Mouse (Mus musculus): ENCODE measurements at regions not wholly inside any gene's neighbourhood (a gene's known extent, or its start where the extent isn't known, plus 50 kb on each side); places are given as distances from the start of the nearest gene placed in this dataset.

DNA sequence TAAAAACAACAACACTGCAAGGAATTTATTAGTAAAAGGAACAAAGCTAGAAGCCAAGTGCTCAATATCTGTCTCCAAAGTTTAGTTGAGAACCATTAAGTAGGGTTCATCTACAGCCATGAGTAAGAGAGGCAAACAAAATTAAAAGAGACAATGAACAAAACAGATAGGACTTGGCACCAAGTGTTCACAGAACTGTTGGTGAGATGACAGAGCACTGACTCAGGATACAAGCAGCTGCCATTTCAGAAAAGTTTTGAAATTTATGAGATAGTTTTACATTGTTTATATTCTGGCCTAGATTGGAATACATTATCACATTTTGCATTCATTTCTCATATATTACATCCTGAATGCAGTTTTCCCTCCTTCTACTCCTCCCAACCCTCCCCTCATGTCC is 60.4 kb upstream of the Mbnl1 start:
- TF ChIP-seq CTCF (IDR thresholded peaks at IDR 0.05; ENCODE audit: low read depth, low read length) (no peak), GATA1 (IDR thresholded peaks at IDR 0.05; ENCODE audit: borderline replicate concordance, low read length) (no peak), GATA2 (IDR thresholded peaks at IDR 0.05; ENCODE audit: borderline replicate concordance, low read depth, low read length) (no peak), TAL1 (conservative IDR thresholded peaks at IDR 0.05; ENCODE audit: low read depth, low read length) (no peak)
